Mouse (Mus musculus) left cerebral cortex, postnatal 4 days (tissue): ENCODE results near the gene Cacna2d2. TPM values are rescaled to one million over a fixed set of nuclear protein-coding genes. Genes with fewer than 3 reads are reported as not detected.
A peak's percentile ranks its signal among the peaks of the same experiment; 100 is the strongest.

Experiments
- DNase-seq: peaks from one replicate; pipeline ENCODE4 v3.0.0-alpha.2; 2022
- intact Hi-C: fragments of 180-260 bp; cut with DNase I; formaldehyde crosslinking; loops from one replicate; pipeline ENCODE4 v1.15.1; 2025
- total RNA-seq, 2 experiments: library from RNA; stranded (reverse); gene quantifications; 2 replicates each; pipeline ENCODE4 v1.2.3; 2021

Cacna2d2 gene
- total RNA-seq, 2 experiments from 2014 or later = 31.9 to 50.0 TPM

DNA sequence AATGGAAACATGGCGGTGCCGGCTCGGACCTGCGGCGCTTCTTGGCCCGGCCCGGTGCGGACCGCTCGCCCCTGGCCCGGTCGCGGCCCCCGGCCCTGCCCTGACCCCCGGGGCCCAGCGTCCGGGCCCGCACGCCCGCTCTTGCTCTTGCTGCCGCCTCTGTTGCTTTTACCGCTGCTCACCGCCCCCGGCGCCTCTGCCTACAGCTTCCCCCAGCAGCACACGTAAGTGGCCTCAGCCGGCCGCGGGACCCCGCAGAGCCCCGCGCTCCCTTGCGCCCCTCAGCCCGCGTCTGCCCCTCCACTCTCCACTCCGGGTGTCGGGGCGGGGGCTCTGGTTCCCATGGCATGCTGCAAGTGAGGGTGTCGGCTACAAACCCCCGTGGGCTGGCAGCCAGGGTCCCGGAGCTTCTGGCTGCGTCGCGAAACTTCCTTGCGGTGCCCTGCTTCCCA, 674 bp downstream of the Cacna2d2 start:
- intact Hi-C loops = no loop called here
- peak; percentile 35 for DNase-seq

DNA sequence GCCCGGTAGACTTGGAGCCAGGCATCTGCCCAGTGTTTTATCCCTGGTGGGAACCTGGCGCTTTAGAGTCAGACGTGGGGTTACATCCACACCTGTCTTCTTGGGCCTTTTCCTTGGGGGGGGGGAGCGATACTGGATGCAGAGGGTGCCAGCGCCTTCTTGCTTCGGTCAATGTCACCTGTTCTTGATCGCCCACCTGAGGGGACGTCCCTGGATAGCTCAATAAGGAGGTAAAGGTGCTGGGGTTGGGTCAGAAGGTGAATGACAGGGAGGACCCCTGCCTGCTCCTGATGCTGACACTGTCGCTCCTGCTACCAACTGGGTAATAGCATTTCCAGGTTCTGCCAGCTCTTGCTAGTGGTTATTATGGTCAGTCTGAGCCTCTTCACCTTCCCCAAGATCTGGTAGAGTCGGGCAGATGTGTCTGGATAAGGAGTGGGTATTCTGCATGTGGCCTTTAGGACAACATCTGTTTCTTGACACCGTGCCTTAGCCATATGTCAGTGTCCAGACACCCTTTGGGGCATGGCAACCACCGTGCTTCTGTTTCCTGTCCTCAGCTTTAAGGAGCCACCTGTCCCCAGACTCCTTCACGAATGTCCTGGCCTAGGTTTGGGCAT, 1.4 kb downstream of the Cacna2d2 start:
- intact Hi-C loops = no loop called here
- no peak for DNase-seq

DNA sequence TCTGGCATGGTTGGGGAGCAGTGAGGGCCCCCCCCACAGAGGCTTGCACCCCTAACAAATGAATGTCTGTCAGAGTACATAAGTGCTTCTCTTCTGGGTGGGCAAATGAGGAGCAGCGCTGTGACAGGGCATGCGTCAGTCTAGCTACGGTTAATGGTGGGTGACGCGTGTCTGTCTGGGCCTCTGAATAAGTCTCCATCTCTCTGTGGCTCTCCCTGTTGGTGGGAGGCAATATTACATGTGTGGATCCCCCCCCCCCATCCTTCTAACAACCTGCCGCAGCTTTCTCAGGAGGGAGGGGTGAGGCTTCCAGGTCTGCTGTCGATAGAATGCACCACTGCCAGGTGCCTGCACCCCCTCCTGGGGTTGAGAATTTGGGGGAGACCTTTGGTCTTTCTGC, 3.7 kb downstream of the Cacna2d2 start:
- intact Hi-C loops = no loop called here
- no peak for DNase-seq

DNA sequence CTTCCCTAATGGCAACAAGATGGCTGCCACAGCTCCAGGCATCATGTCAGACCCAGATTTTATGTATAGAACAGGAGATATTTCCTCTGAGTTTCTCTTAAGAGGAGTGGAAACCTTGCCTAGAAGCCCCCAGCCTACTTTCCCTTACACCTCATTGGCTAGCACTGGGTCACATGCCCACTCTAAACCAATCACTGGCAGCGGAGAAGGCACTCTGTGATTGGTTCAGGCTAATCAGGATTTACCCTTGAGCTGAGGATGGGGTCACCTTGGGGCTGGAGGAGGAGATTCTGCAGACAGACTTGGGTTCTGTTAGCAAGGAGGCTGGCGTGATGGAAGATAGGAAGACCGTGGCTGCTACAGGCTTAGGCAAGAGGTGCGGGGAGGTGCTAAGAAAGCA, 10.0 kb downstream of the Cacna2d2 start:
- intact Hi-C loops = no loop called here
- no peak for DNase-seq

DNA sequence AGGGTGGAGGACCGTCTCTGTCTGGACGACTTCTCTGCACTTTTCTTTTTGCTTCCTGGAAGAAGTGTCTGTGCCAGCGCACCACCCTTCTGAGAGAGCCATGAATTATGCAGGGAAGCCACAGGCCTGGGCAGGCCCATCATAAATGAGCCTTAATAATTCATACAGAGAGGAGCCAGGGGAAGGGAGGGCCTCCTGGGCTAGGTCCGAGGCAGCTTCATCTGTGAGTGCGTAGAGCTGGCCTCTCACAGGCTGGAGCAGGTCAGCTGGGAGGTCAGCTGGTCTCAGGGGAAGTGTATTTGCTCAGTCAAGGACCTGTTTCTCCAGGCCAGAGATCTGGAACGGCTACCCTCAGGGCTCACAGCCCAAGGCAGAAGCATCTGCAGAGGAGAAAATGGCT, 17.7 kb downstream of the Cacna2d2 start:
- intact Hi-C loops = no loop called here
- DNase-seq = no peak

DNA sequence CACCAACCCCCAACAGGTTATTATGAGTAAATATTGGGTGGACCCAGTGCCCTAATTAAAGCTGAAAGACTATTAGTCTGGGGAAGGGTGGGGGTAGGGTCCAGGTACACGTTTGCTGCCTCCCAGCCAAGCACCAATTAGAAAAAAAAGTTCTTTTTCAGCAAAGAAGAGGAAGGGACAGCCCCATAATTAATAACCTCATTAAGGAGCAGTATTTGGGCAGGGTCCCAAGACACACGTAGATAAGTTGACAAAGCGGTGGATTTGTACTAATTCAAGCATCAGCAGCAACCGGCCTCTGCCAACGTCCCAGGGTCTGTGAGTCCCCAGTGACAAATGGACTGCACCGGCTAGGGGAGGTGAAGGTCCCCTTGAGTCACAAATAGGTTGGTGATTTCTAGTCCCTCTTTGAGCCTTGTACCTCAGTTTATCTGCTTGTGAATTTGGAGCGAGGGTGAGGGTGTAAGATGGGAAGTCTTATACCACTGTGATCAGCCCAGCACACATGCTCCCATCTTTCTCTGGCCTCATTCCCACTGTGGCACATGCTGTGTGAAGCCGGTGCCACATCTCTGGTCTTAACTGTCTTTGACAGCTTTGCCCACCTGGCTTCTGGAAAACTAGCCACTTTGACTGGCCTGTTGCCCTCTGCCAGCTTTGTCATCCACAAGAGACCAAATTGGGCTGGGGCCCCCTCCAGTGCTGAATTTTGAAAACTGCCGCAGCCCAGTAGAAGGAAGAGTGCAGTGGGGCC, 20.3 kb downstream of the Cacna2d2 start:
- intact Hi-C loops = no loop called here

DNA sequence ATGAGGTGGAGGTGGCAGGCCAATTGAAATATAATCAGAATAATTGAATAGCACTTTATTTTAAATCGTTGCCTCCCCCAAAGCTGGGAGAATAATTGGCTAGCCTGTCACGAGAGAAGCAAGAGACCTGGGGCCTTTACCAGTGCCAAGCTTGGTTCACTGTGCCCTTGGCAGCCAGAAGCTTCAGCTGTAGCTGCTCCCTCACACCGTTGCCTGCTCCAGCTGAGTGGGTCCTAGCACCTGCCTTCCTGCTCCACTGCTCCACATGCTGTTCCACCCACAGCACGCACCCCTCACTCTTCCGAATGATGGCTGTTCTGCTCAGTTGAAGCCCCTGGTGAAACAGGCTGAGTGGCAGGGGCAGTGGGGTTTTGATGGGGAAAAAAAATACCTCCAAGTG, 21.5 kb downstream of the Cacna2d2 start:
- no peak for DNase-seq
- intact Hi-C loops = no loop called here

More for the DNA sequence above, 20.3 kb downstream of the Cacna2d2 start:
- DNase-seq = peak; percentile 41

DNA sequence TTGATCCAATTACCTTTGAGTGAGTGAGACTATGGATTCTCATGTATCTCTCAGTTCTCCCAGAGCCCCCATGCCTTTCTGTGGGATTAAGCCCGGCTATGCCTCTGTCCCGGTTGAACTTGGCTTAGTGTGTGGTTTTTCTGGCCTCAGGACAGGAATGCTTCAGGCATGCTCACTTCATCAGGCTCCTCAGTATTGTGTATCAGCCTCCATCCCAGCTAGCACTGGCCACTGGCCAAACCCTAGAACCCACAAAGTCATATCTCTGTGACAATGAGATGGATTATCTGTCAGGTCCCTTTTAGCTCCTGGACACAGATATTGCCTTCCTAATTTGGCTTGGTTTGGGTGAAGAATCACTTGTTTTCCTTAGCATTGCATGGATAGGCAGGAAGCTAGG, 23.5 kb downstream of the Cacna2d2 start:
- DNase-seq = no peak
- intact Hi-C loops = no loop called here

DNA sequence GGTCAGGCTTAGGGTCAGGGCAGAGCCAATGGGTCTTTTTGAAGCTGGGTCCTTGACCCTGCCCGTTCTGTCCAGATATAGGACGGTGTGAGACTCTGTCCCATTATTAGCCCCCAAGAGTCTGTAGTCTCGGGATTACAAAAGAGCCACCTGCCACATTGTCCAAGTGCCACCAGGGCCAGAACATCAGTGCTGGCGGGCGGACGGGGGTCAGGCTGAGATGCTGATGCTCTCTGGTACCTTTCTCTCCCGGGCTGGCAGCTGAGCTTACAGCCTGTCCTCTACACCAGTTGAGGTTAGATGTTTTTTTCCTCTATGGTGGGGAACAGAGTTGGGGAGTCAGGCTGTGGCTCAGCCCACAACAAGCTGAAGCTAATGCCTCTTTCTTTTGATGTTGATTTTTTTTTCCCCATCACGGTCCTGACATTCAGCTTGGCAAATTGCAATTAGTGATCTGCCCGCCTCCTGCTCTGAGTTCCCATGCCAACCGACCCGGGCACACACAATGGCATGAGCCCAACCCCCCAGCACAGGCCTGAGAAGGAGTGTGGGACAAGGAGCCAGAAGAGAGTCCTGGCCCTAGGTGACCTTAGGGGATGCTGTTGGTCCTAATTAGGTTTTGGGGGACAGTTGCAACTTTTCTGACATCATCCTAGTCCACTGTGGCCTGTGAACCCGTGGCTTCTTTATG, 25.2 kb downstream of the Cacna2d2 start:
- intact Hi-C loops = no loop called here
- DNase-seq = no peak

DNA sequence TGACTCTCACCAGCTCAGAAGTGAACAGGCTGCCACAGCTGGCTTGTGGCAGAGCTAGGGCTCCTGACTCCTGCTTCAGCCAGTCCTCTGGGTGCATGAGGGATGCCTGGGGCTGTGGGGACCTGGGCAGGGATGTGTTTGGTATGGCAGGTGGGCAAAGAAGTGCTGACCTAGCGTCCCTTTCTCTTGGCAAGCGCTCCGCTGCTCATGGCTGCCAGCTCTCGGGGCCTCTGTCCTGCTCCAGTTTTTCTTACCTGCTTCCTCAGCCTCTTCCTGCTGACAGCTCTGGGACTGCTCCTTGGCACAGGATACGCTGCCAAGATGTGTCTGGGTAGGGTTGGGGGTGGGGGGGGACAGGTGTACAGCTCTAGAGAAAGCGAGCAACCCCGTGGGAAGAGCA, 28.5 kb downstream of the Cacna2d2 start:
- no peak for DNase-seq
- intact Hi-C loops = no loop called here

DNA sequence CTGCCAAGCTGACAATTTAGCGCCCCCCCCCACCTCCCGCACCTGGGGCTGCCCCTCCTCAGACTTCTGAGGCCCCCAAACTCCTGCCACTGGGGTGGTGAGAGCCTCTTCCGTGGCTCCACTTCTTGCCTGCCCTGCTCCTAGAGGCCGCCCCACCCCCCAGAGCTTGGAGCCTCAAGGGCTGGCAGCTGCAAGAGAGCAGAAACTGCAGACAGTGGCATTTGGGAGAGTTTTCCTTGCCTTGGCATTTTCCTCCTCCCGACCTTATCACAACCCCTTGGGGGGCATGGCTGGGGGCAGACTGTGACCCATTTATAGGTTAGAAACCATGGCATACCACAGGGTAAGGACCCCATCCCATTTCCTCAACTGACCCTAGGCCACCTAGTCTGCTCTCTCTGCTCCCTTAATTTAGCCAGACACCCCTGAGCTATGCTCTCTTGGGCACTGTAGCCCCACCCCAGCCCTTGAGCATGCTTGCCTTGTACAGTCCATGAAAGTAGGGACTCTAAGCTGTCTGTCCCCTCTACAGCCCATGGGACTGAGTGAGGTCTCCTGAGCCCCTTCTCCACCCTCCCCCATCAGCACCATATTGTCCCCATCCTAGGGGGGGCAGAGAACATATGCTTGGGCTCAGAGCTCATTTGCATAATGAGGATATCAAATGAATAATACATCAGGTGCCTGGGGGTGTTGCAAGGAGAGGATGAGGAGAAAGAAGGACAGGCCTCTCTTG, 29.2 kb downstream of the Cacna2d2 start:
- intact Hi-C loops = no loop called here
- no peak for DNase-seq

DNA sequence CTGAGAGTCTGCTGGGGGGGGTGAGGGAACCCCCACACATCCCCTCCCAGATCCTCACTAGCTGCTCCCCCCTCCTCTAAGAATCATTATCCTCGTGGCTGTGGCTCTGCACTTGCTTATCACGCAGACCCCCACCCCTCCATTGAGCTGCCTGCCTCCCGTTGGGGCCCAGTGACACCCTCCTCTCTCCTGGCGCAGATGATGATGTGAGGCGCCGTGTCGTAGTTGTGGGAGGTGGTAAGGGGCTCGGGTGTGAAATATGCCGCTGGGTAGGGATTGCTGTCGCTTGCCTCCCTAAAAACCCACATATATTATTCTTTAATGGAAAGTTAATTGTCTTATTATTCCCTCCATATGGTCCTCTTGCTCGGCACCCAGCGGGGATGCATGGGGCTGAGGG, 31.0 kb downstream of the Cacna2d2 start:
- no peak for DNase-seq
- intact Hi-C loops = no loop called here

DNA sequence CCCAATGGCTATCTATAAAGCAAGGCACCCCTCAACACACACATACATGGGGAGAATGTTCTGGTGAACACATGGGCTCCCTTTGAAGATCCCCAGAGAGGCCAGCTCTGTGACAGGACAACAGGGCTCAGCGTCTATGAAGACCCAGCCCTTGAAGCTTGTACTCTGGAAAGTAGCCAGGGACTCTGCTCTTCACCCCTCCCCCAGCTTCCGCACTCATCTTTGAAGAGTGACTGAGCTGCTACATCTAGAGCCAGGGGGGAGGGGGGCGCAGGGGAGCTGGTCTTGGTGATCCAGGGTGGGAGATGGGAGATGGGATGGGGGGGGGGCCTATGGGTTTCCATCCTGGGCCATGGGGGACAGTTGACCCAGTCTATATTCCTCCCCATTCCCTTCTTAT, 33.1 kb downstream of the Cacna2d2 start:
- intact Hi-C loops = no loop called here
- no peak for DNase-seq

DNA sequence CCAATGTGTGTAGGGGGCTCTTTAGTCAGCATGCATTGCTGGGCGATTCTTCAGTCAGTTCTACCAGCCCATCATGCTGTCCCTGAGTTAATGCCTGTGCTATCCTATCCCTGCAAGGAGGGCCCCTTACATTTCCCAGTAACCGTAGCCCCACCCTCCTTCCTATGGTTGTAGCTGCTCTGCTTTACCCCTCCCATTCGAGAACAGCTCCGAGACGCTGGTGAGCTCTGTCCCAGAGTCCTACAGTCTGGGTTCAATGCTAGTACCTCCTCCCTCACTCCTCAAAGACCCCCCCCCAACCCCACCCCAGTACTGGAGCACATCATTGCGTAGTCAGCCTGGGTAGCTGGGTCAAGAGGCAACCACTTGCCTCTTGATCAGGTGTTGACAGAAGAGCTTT, 35.4 kb downstream of the Cacna2d2 start:
- no peak for DNase-seq
- intact Hi-C loops = no loop called here

DNA sequence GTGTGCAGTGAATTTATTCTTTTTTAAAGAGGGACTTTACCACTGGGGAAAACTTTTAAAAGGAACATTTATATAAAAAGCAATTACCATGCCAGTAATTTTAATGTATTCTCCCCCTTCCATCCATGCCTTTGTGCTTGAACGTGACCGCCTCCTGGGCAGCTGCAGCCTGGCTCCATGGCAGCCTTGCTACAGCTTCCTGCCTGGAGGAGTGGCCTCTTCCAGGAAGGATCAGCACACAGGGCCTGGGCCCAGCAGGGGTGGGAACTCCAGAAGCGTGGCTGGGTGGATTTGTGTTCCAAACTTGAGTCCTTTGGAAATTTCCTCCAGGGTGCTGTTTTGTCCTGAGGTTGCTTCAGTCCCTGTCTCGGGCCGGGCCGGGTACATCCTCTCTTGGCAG, 35.9 kb downstream of the Cacna2d2 start:
- DNase-seq = no peak
- intact Hi-C loops = no loop called here

DNA sequence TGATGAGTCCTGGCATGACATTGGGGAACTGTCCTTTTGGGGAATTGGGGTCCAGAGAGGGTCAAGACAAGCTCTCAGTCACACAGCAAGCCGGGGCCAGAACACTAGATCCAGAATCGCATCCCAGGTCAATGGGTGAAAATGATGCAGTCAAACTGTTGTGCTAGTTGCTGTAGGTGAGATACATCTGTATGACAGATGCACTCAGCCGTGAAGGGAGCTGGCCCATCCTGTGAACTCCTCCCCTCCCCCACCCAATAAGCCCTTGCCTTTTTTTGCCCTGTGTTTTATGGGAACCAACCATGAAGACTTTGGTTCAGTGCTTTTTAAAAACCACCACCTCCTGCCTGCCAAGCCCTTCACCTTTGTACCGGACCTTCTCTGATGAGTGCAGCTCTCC, 43.5 kb downstream of the Cacna2d2 start:
- DNase-seq = no peak
- intact Hi-C loops = no loop called here

DNA sequence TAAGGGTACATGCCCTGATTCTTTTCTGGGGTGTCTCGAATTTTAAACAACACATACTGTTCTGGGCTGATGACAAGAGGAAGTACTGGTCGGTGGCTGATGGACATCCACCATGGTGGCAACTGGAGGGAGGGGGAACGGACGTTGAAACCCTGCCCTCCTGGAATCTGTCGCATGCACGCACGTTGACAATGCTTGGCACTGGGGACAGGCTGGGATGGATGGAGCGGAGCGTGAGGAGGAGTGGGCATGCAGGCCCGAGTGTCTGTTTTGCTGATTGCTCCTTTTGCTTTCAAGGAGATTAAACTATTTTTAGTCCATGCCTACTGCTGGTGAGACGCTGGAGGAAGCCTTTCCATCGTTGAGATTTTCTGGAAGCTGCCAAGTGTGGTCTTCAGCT, 43.9 kb downstream of the Cacna2d2 start:
- intact Hi-C loops = no loop called here
- no peak for DNase-seq

DNA sequence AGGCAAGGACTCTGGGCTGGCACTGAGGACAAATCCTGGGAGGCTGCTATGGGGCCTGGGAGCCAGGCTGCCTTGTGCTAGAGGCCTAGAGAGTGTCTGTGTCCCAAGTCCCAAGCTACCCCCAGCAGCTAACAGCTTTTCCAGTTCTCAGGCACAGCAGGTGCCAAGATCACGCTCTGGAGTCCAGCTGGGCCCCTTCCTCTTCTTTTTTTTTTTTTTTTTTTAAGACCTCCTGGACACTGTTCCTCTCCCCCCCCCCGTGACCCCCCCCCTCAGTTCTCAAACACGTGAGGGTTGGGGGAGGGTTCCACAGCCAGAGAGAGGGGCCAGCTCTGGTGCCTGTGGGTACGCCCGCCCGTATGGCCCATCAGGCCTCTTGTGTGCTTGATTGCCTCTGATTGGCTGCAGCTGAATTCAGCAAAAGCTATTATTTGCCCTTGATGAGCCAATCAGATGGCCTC, 45.6 kb downstream of the Cacna2d2 start:
- intact Hi-C loops = no loop called here
- DNase-seq = no peak

DNA sequence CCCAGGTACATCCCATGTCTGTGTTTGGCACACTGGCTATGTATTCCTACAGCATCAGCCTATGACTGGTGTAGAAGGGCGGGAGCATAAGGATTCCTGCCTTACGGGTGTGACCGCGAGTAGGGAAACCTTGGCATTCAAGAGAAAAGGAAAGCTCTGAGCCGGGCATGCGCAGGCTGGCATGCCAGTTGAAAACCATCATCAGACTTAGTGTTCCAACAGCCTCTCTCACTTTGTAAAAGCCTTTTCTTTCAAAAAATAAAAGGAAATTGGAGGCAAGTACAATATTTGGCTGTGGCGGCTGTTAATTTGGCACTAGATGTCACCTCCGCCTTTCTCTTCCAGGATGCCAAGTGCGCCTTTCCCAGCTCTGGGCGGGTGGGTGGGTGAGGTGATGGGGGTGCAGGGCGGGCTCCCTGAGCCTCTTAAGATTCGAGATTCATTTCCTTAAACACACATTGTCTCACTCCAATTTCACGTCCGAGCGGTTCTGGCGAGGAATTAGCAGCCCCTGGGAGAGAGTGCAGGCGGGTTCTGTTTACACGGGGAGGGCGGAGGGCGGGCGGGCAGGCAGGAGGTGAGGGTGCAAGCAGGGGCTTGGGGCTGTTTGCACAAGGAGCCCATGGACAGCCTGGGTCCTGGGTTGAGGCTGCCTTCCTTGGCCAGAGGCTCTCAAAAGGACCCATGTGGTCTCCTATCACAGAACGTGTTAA, 49.5 kb downstream of the Cacna2d2 start:
- DNase-seq = no peak
- intact Hi-C loops = no loop called here

DNA sequence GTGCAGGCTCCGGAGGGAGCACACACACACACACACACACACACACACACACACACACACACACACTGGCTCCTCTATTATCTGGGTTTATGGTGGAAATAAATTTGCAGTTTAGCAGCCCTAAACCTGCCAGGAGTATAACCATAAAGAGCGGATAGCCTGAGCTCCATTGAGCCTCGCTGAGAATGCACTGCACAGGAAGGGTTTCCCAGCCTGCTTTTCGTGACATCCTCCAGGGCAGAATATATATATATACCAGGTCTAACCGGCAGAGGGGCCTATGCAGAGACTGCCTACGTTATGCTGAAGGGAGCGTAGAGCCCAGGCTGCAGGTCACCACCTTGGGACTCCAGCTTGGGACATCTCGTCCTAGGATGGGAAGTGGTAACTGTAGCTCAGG, 52.0 kb downstream of the Cacna2d2 start:
- intact Hi-C loops = no loop called here
- DNase-seq = no peak
